Mouse (Mus musculus): Measurements from ENCODE around the gene Smarca2. TPM values are rescaled to one million over a fixed set of nuclear protein-coding genes. Genes with fewer than 3 reads are reported as not detected.
A peak's percentile ranks its signal among the peaks of the same experiment; 100 is the strongest.
"Not testable (repeated sequence)": the region's sequence is repeated elsewhere in the genome, so short reads cannot be mapped to it uniquely, and the experiment has no call there.

The Smarca2 gene
- polyA plus RNA-seq, 1 experiment from 2014 or later, result 109 TPM

DNA sequence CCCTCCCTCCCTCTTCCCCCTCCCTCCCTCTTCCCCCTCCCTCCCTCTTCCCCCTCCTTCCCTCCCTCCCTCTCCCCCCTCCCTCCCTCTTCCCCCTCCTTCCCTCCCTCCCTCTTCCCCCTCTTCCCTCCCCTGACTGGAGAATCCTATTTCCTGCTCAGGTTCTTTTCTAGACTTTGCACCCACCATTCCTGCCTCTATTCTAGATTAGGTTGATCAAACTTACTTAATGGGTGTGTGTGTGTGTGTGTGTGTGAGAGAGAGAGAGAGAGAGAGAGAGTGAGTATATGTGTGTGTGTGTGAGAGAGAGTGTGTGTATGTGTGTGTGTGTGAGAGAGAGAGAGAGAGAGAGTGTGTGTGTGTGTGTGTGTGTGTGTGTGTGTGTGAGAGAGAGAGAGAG is 66.6 kb downstream of the Smarca2 start:
- H3K9ac ChIP-seq; H3K4me2 ChIP-seq; H3K36me3 ChIP-seq; H3K9me3 ChIP-seq; ATAC-seq (ENCODE audit: low FRiP score, low read depth); H3K4me3 ChIP-seq; H3K27ac ChIP-seq (replicated peaks); H3K27me3 ChIP-seq; H3K4me1 ChIP-seq (replicated peaks): not testable (repeated sequence)

DNA sequence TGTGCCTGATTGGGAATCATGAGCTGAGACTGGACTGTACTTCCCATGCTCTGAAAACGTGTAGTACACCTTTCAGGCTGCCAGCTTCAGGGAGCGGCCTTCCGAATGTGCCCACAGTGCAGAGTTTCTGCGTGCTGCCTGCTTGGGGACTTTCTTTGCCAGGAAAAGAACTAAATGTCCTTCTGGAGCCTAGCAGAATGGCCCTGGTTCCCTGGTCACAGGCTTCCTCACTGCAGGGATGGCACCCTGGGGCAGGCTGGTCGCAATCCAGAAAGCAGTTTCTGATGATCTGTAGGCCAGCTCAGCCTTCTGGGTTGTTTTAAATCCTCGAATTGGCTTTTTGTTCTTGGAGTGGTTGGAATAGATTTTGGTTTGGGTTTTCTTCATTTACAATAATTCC is 71.1 kb downstream of the Smarca2 start:
- Histone ChIP-seq H3K9ac (no peak overlapping the region), H3K4me1 (replicated peaks) (peaks cover 23% of the 10 kb centered on the region), H3K36me3 (0 out of 2 replicates have a peak, but pooled peaks cover 5% of the 10 kb centered on the region), H3K4me2 (no peak overlapping the region), H3K27me3 (no peaks in the 10 kb centered on the region), H3K9me3 (no peaks in the 10 kb centered on the region), H3K4me3 (no peak overlapping the region), H3K27ac (replicated peaks) (peak overlapping the region; percentile 45; the same call in 1 of the 2 replicates)
- ATAC-seq (ENCODE audit: low FRiP score, low read depth), result no peak
- 37% methylated on average over 6 of the region's 6 CpGs for WGBS

DNA sequence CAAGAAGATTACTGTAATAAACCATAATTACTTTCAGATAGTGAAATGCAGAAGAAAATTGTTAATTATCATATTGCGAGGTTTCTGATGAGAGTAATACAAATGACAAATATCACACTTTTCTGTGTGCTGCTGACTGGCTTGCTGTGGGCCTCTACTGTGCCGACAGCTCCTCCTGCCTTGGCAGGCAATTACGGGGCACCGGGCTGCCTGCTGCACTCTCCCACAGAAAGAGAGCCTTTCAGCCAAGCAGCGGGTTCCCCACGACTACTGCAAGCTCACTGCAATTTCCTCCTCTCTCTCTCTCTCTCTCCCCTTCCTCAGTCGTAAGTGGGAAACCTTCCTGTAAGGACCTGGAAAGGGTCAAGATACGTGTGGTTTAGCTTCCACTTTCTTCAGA is 73.7 kb downstream of the Smarca2 start:
- Histone ChIP-seq H3K4me1 (replicated peaks) (peaks cover 23% of the 10 kb centered on the region), H3K27me3 (no peaks in the 10 kb centered on the region), H3K9me3 (no peaks in the 10 kb centered on the region), H3K36me3 (peaks cover 9% of the 10 kb centered on the region), H3K27ac (replicated peaks) (peak overlapping the region; percentile 27; the same call in 1 of the 2 replicates), H3K4me2 (no peak overlapping the region; the same call in 1 of the 2 replicates), H3K9ac (no peak overlapping the region), H3K4me3 (no peak overlapping the region)
- peak; percentile 54; the same call in 1 of the 2 replicates for ATAC-seq (ENCODE audit: low FRiP score, low read depth)
- WGBS, result 26% methylated on average over 8 of the region's 8 CpGs

DNA sequence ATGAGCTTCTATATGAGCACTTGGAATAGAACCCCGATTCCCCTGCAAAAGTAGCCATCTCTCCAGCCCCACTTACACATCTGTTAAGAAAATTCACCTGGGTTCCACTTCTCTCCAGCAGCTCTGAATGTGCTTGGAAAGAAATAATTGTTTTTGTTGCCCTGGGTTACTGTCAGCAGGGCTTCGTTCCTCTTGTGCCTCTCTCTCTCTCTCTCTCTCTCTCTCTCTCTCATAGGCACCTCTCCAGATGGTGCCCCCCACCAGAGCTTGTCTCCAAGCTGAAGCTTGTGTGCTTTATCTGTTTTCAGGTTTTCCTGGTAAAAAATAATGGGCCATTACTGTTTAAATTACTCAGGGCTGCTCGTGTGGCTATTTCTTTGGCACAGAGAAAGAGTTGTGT is 74.8 kb downstream of the Smarca2 start:
- peaks cover 9% of the 10 kb centered on the region for H3K36me3 ChIP-seq
- no peak overlapping the region for H3K4me3 ChIP-seq
- peak overlapping the region; percentile 12 for H3K27ac ChIP-seq (replicated peaks)
- H3K9me3 ChIP-seq, result no peaks in the 10 kb centered on the region
- peaks cover 23% of the 10 kb centered on the region for H3K4me1 ChIP-seq (replicated peaks)
- ATAC-seq (ENCODE audit: low FRiP score, low read depth), result 0 out of 2 replicates have a peak, but pooled peaks have one; percentile 59
- no peak overlapping the region for H3K4me2 ChIP-seq
- WGBS, result 34% methylated on average over 3 of the region's 3 CpGs
- no peak overlapping the region for H3K9ac ChIP-seq
- H3K27me3 ChIP-seq, result no peaks in the 10 kb centered on the region

DNA sequence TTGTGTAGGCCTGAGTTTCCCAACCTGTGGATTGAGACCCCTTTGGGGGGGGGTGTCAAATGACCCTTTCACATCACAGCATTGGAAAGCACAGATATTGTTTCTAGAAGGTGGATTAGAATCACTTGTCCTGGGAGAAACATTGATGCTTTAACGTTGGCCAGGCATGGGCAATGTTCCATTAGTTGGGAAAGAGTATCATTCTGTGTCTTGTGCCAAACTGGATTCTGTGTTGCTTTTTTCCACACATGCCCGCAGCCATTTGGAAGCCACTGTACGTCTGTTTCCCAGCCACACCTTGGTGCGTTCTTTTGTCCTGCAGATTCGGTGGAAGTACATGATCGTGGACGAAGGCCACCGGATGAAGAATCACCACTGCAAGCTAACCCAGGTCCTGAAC is 76.7 kb downstream of the Smarca2 start:
- ATAC-seq (ENCODE audit: low FRiP score, low read depth), result no peak
- Histone ChIP-seq H3K27me3 (no peaks in the 10 kb centered on the region), H3K4me1 (replicated peaks) (peaks cover 18% of the 10 kb centered on the region), H3K27ac (replicated peaks) (no peak overlapping the region), H3K9ac (no peak overlapping the region), H3K36me3 (peaks cover 9% of the 10 kb centered on the region), H3K4me2 (no peak overlapping the region), H3K4me3 (no peak overlapping the region), H3K9me3 (no peaks in the 10 kb centered on the region)
- whole genome bisulfite sequencing, result 95% methylated on average over 8 of the region's 8 CpGs

DNA sequence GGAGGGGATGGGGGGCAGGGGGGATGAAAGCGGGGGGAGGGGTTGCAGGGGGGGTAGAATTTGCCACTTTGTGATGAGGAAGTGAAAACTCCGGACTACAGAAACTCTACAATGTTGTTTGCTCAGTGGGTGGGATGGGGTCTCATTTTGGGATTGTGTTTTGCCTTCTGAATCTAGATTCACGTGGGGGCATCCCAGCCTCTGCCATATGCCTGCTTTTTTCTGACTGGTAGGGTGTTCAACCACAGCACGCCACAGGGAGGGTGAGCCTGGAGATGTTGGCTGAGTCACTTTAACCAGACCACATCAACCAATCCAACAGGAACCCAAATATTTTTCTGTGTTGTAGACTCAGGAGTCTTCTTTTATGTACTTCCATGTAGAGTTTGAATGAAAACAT is 77.3 kb downstream of the Smarca2 start:
- ATAC-seq (ENCODE audit: low FRiP score, low read depth), result no peak
- Histone ChIP-seq H3K4me2 (no peak overlapping the region), H3K27me3 (no peaks in the 10 kb centered on the region), H3K9me3 (no peaks in the 10 kb centered on the region), H3K9ac (no peak overlapping the region), H3K36me3 (peaks cover 9% of the 10 kb centered on the region), H3K27ac (replicated peaks) (no peak overlapping the region), H3K4me1 (replicated peaks) (peaks cover 18% of the 10 kb centered on the region), H3K4me3 (no peak overlapping the region)
- 84% methylated on average over 4 of the region's 4 CpGs for WGBS

DNA sequence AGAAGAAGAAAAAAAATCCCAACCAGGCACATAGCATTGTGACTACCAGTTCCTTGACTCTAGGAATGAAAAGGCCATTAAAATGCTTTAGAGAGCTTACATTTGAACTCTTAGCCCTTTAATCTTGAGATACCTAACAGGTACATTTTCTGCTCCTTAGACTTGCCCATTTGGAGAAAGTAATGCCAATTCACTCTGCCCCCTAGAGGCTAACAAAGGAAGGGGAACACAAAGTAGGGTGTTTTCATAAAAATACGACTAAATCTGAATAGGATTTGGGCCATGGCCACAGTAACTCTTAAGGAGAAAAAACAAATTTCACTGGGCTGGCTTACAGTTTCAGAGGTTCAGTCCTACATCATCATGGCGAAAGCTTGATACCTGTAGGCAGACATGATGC is 77.9 kb downstream of the Smarca2 start:
- H3K9ac ChIP-seq, result no peak overlapping the region
- H3K4me2 ChIP-seq, result no peak overlapping the region
- peaks cover 18% of the 10 kb centered on the region for H3K4me1 ChIP-seq (replicated peaks)
- no peaks in the 10 kb centered on the region for H3K27me3 ChIP-seq
- H3K9me3 ChIP-seq, result no peaks in the 10 kb centered on the region
- peaks cover 9% of the 10 kb centered on the region for H3K36me3 ChIP-seq
- ATAC-seq (ENCODE audit: low FRiP score, low read depth), result no peak
- no peak overlapping the region for H3K4me3 ChIP-seq
- no peak overlapping the region for H3K27ac ChIP-seq (replicated peaks)
- 89% methylated on average over 2 of the region's 2 CpGs for WGBS

DNA sequence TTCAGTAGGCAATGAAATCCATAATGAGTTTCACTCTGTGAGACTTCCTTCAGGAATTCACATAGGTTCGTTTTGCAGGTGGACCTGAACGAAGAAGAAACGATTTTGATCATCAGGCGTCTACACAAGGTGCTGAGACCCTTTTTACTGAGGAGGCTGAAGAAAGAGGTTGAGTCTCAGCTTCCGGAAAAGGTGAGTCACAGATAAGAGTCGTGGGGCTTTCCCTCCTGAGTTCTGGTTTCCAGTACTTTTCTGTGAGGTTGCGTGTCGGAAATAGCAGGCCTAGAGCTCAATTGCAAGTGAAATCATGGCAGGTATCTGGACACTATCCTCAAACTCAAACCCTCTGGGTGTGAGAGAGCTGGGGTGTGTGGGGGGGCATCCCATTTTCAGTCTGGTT is 78.9 kb downstream of the Smarca2 start:
- H3K27ac ChIP-seq (replicated peaks), result no peak overlapping the region

DNA sequence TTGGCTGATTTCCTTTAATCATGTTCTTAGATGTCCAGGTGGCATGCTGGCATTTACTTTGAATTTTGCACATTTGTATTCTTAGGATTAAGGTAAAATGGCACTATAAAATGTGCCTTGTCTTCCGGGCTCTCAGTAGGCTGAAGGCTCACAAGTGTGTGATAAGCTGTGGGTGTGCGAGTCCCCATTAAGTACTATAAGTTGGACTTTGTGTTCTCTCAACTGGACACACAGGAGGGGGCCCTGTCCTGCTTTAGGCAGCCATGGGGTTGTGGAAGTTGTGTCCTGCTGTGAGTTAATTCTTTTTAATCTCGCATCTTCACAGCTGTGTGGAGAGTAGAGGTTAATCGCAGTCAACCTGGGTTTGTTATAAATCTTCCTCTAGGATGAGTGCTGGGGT is 85.7 kb downstream of the Smarca2 start:
- no peak overlapping the region for H3K4me2 ChIP-seq
- peaks cover 9% of the 10 kb centered on the region for H3K36me3 ChIP-seq
- H3K4me1 ChIP-seq (replicated peaks), result no peaks in the 10 kb centered on the region
- WGBS, result 62% methylated on average over 4 of the region's 4 CpGs
- ATAC-seq (ENCODE audit: low FRiP score, low read depth), result no peak
- H3K27me3 ChIP-seq, result no peaks in the 10 kb centered on the region
- no peak overlapping the region for H3K27ac ChIP-seq (replicated peaks)
- H3K9ac ChIP-seq, result no peak overlapping the region
- H3K4me3 ChIP-seq, result no peak overlapping the region
- H3K9me3 ChIP-seq, result no peaks in the 10 kb centered on the region

More for the DNA sequence above, 78.9 kb downstream of the Smarca2 start:
- no peaks in the 10 kb centered on the region for H3K9me3 ChIP-seq
- WGBS, result 95% methylated on average over 8 of the region's 8 CpGs
- peaks cover 14% of the 10 kb centered on the region for H3K4me1 ChIP-seq (replicated peaks)
- no peak overlapping the region for H3K4me2 ChIP-seq
- H3K9ac ChIP-seq, result no peak overlapping the region
- peaks cover 9% of the 10 kb centered on the region for H3K36me3 ChIP-seq
- H3K27me3 ChIP-seq, result no peaks in the 10 kb centered on the region
- ATAC-seq (ENCODE audit: low FRiP score, low read depth), result no peak
- no peak overlapping the region for H3K4me3 ChIP-seq

DNA sequence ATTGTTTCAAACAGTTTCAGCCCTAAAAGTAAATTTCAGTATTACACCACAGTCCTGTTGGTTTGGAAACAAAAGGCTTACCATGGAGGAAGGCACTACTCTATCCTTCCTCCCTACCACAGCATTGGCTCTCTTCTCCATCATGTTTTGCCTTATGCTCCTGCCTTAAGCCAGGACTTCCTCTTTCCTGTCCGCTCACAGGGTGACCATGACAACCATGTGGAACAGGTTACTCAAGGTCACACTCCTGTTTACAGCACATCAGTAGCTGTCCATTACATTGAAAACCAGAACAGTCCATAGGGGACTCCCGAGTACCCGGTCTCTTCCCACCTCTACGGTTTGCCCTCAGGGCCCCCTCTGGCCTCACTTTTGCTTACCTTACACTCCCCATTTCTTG is 92.3 kb downstream of the Smarca2 start:
- peaks cover 37% of the 10 kb centered on the region for H3K36me3 ChIP-seq

DNA sequence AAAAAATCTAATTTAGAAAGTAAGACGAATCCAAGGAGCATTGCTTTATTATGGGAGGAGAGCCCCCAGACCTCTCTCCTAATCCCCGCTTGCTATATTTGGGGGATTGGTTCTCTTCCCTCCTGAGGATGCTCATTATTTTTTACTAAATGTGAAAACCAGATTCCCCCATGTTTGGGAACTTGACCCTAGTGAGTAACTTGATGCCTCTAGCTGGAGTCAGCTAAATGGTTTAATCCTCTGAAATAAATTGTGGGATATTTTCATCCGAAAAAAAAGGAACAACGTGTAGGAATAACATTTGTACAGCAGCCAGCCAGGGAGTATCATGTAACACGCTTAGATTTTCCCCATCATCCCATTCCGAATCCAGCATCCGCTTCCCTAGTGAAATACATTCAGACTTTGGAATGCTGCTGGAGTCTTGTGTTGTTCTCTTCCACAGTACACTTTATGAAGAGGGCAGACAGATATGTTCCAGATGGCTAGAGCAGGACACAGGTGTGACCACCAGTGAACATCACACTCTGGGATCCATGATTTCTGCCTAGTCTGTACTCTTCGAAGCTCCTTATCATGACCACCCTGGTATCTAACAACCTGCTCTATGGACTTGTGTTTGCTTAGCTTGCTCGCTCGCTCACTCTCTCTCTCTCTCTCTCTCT is 99.8 kb downstream of the Smarca2 start:
- Histone ChIP-seq H3K27me3 (no peaks in the 10 kb centered on the region), H3K4me3 (no peak overlapping the region), H3K9ac (no peak overlapping the region), H3K4me2 (no peak overlapping the region), H3K4me1 (replicated peaks) (no peaks in the 10 kb centered on the region), H3K9me3 (no peaks in the 10 kb centered on the region), H3K27ac (replicated peaks) (no peak overlapping the region), H3K36me3 (peaks cover 6% of the 10 kb centered on the region; the same call in 1 of the 2 replicates)
- WGBS, result 90% methylated on average over 10 of the region's 10 CpGs
- no peak for ATAC-seq (ENCODE audit: low FRiP score, low read depth)

More for the DNA sequence above, 92.3 kb downstream of the Smarca2 start:
- WGBS, result 77% methylated on average over 4 of the region's 4 CpGs
- no peak for ATAC-seq (ENCODE audit: low FRiP score, low read depth)
- H3K4me2 ChIP-seq, result no peak overlapping the region
- H3K4me3 ChIP-seq, result no peak overlapping the region
- H3K9ac ChIP-seq, result no peak overlapping the region
- H3K9me3 ChIP-seq, result no peaks in the 10 kb centered on the region
- H3K4me1 ChIP-seq (replicated peaks), result no peaks in the 10 kb centered on the region
- no peak overlapping the region for H3K27ac ChIP-seq (replicated peaks)
- no peaks in the 10 kb centered on the region for H3K27me3 ChIP-seq

DNA sequence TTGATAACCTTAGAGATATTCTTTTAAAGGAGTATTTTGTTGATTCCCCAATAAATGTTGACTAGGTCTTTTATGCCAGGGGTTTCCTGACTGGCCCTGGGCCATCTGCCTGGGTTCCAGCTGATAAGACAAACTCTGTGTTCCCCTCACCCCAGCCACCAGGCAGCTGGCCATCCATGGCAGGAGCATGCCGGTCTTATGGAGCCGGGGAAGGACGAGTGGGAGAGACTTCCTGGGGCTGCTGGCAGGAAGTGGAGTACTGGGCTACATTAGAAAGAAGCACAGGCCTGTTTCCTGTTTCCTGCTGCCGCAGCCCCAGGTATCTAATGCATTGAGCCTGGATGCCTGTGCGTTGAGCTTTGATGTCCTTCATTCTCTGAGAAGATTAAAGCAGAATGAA is 102.1 kb downstream of the Smarca2 start:
- Histone ChIP-seq H3K4me1 (replicated peaks) (no peaks in the 10 kb centered on the region), H3K9me3 (no peaks in the 10 kb centered on the region), H3K36me3 (0 out of 2 replicates have a peak, but pooled peaks cover 3% of the 10 kb centered on the region), H3K4me3 (no peak overlapping the region), H3K27ac (replicated peaks) (no peak overlapping the region), H3K4me2 (no peak overlapping the region), H3K27me3 (no peaks in the 10 kb centered on the region), H3K9ac (no peak overlapping the region)
- 69% methylated on average over 5 of the region's 5 CpGs for WGBS
- ATAC-seq (ENCODE audit: low FRiP score, low read depth), result no peak

DNA sequence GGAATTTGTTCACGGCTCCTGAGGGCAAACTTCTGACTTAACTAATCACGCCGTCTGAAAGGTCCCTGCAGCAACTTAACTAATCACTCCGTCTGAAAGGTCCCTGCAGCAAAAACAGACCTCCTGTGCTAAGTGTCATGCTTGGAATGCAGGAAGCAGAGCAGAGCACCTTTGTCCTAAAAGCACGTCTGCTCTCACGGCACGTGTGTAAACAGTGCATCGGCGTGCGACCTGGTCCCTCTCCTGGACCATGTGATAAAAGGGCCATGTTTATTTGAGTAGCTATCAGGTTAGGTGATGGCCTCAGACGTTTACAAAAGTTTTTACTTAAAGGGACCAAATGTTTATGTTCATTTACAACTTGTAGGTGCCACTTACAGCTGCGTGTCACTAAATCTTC is 104.2 kb downstream of the Smarca2 start:
- no peak overlapping the region for H3K4me2 ChIP-seq
- H3K36me3 ChIP-seq, result 0 out of 2 replicates have a peak, but pooled peaks cover 6% of the 10 kb centered on the region
- 85% methylated on average over 12 of the region's 12 CpGs for WGBS
- H3K27ac ChIP-seq (replicated peaks), result no peak overlapping the region
- H3K9ac ChIP-seq, result no peak overlapping the region
- H3K4me1 ChIP-seq (replicated peaks), result no peaks in the 10 kb centered on the region
- no peaks in the 10 kb centered on the region for H3K27me3 ChIP-seq
- no peaks in the 10 kb centered on the region for H3K9me3 ChIP-seq
- no peak for ATAC-seq (ENCODE audit: low FRiP score, low read depth)
- no peak overlapping the region for H3K4me3 ChIP-seq

Data from hindbrain, embryonic 15.5 days (tissue).